Mouse (Mus musculus) lung, embryonic 16.5 days (tissue): ENCODE data around the gene Prss48. TPM values are rescaled to one million over a fixed set of nuclear protein-coding genes. Genes with fewer than 3 reads are reported as not detected.

ENCODE experiments used
- ATAC-seq: fragments of 200-750 bp; cut with Nextera tagmentation; 2 replicates; pipeline ENCODE4 v1.8.0; 2017; ENCODE audit warnings: low read depth, mild to moderate bottlenecking, moderate library complexity
- H3K27ac ChIP-seq: fragments of 300-500 bp; sonication (generic); 2 replicates; pipeline ENCODE4 v1.5.1; 2014; ENCODE audit warnings: mild to moderate bottlenecking, control low read depth, low read length
- H3K27me3 ChIP-seq: fragments of 300-500 bp; sonication (generic); 2 replicates; pipeline ENCODE4 v1.6.1; 2014; ENCODE audit warnings: low read depth, low read length, mixed read lengths; ENCODE audit not compliant: control insufficient read depth, insufficient read depth
- H3K36me3 ChIP-seq: fragments of 300-500 bp; sonication (generic); 2 replicates; pipeline ENCODE4 v1.6.1; 2014; ENCODE audit warnings: low read length; ENCODE audit not compliant: control insufficient read depth, insufficient read depth
- H3K4me1 ChIP-seq: fragments of 300-500 bp; sonication (generic); replicated peaks from 2 replicates; pipeline ENCODE4 v1.6.1; 2014; ENCODE audit warnings: low read length, mixed read lengths; ENCODE audit not compliant: control insufficient read depth, insufficient read depth
- H3K4me2 ChIP-seq: fragments of 300-500 bp; sonication (generic); 2 replicates; pipeline ENCODE4 v1.6.1; 2014; ENCODE audit warnings: low read depth, low read length, control low read depth
- H3K4me3 ChIP-seq: fragments of 300-500 bp; sonication (generic); 2 replicates; pipeline ENCODE4 v1.5.1; 2014; ENCODE audit warnings: mild to moderate bottlenecking, low read length, control low read depth
- H3K9ac ChIP-seq: fragments of 300-500 bp; sonication (generic); 2 replicates; pipeline ENCODE4 v1.6.1; 2014; ENCODE audit warnings: low read length, control low read depth
- H3K9me3 ChIP-seq: fragments of 300-500 bp; sonication (generic); 2 replicates; pipeline ENCODE4 v1.6.1; 2016; ENCODE audit warnings: low read length; ENCODE audit not compliant: control insufficient read depth
- WGBS: fragments of 180-500 bp; shearing (Covaris S2); extraction: QIAGEN DNeasy Blood & Tissue Kit; methylation state at CpG from one replicate; pipeline ENCODE4 v1.1.7; 2014; 5-methylcytosine and 5-hydroxymethylcytosine counted together
- polyA plus RNA-seq: library from polyadenylated mRNA; unstranded; fragments of >200 nt; fragmentation: Nextera tagmentation; extraction: Ambion mirVana; gene quantifications from 2 replicates; pipeline ENCODE4 v1.2.1, GENCODE M21; 2015

Prss48 gene
- polyA plus RNA-seq, 1 experiment from 2014 or later = 0.16 TPM

GRCm38 (mm10) chr3:85969040-85969439, 33.3 kb downstream of the Prss48 start:
- Histone ChIP-seq H3K4me3 (no peak overlapping the region), H3K9me3 (no peaks in the 10 kb centered on the region), H3K4me2 (no peak overlapping the region), H3K9ac (no peak overlapping the region), H3K27ac (no peak overlapping the region), H3K4me1 (peaks cover 27% of the 10 kb centered on the region), H3K27me3 (no peaks in the 10 kb centered on the region), H3K36me3 (no peaks in the 10 kb centered on the region)
- ATAC-seq = no peak
- 87% methylated on average over 8 of the region's 8 CpGs for WGBS

- Histone ChIP-seq H3K4me3 (no peak overlapping the region), H3K27ac (peak overlapping the region; percentile 12; the same call in 1 of the 2 replicates), H3K4me1 (peaks cover 16% of the 10 kb centered on the region), H3K9me3 (peaks cover 7% of the 10 kb centered on the region), H3K36me3 (no peaks in the 10 kb centered on the region), H3K9ac (no peak overlapping the region), H3K4me2 (no peak overlapping the region), H3K27me3 (no peaks in the 10 kb centered on the region)
- no peak for ATAC-seq
- WGBS = 67% methylated on average over 4 of the region's 4 CpGs
Measured at GRCm38 (mm10) chr3:85965479-85965878, 36.8 kb downstream of the Prss48 start.

- H3K9me3 ChIP-seq = peaks cover 7% of the 10 kb centered on the region
- 11% methylated on average over 5 of the region's 5 CpGs for WGBS
- H3K4me2 ChIP-seq = no peak overlapping the region
- peak overlapping the region; percentile 61 for H3K27ac ChIP-seq
- peak; percentile 95 for ATAC-seq
- H3K4me3 ChIP-seq = no peak overlapping the region
- no peak overlapping the region for H3K9ac ChIP-seq
- peaks cover 6% of the 10 kb centered on the region for H3K4me1 ChIP-seq
- no peaks in the 10 kb centered on the region for H3K36me3 ChIP-seq
- H3K27me3 ChIP-seq = no peaks in the 10 kb centered on the region
Measured at GRCm38 (mm10) chr3:85961134-85961533, 41.2 kb downstream of the Prss48 start.

- H3K9me3 ChIP-seq = peaks cover 7% of the 10 kb centered on the region
- no peaks in the 10 kb centered on the region for H3K27me3 ChIP-seq
- H3K9ac ChIP-seq = no peak overlapping the region
- ATAC-seq = no peak
- peaks cover 6% of the 10 kb centered on the region for H3K4me1 ChIP-seq
- no peaks in the 10 kb centered on the region for H3K36me3 ChIP-seq
- H3K27ac ChIP-seq = no peak overlapping the region
- no peak overlapping the region for H3K4me2 ChIP-seq
- no peak overlapping the region for H3K4me3 ChIP-seq
- WGBS = 100% methylated on average over 1 of the region's 1 CpGs
Measured at GRCm38 (mm10) chr3:85959669-85960068, 42.6 kb downstream of the Prss48 start.

GRCm38 (mm10) chr3:85955704-85956103, 46.6 kb downstream of the Prss48 start:
- H3K4me3 ChIP-seq = no peak overlapping the region
- H3K9ac ChIP-seq = no peak overlapping the region
- H3K4me2 ChIP-seq = no peak overlapping the region
- H3K4me1 ChIP-seq = no peaks in the 10 kb centered on the region
- H3K36me3 ChIP-seq = no peaks in the 10 kb centered on the region
- H3K9me3 ChIP-seq = no peaks in the 10 kb centered on the region
- no peak for ATAC-seq
- no peaks in the 10 kb centered on the region for H3K27me3 ChIP-seq
- WGBS = 82% methylated on average over 5 of the region's 5 CpGs
- H3K27ac ChIP-seq = no peak overlapping the region

GRCm38 (mm10) chr3:85955269-85955668, 47.0 kb downstream of the Prss48 start:
- ATAC-seq = no peak

GRCm38 (mm10) chr3:85952696-85953283, 49.5 kb downstream of the Prss48 start:
- no peak overlapping the region for H3K4me3 ChIP-seq
- no peak overlapping the region for H3K27ac ChIP-seq
- H3K27me3 ChIP-seq = no peaks in the 10 kb centered on the region
- H3K4me1 ChIP-seq = no peaks in the 10 kb centered on the region
- no peaks in the 10 kb centered on the region for H3K36me3 ChIP-seq
- ATAC-seq = no peak
- H3K9me3 ChIP-seq = no peaks in the 10 kb centered on the region
- no peak overlapping the region for H3K4me2 ChIP-seq
- WGBS = 77% methylated on average over 10 of the region's 10 CpGs
- H3K9ac ChIP-seq = no peak overlapping the region

More at GRCm38 (mm10) chr3:85955269-85955668, 47.0 kb downstream of the Prss48 start:
- 88% methylated on average over 9 of the region's 9 CpGs for WGBS
- Histone ChIP-seq H3K27ac (no peak overlapping the region), H3K4me1 (no peaks in the 10 kb centered on the region), H3K4me2 (no peak overlapping the region), H3K27me3 (no peaks in the 10 kb centered on the region), H3K9ac (no peak overlapping the region), H3K4me3 (no peak overlapping the region), H3K36me3 (no peaks in the 10 kb centered on the region), H3K9me3 (no peaks in the 10 kb centered on the region)

- no peak for ATAC-seq
- WGBS = 86% methylated on average over 4 of the region's 4 CpGs
Measured at GRCm38 (mm10) chr3:85950914-85951313, 51.4 kb downstream of the Prss48 start.

More at GRCm38 (mm10) chr3:85950914-85951313, 51.4 kb downstream of the Prss48 start:
- no peaks in the 10 kb centered on the region for H3K27me3 ChIP-seq
- no peaks in the 10 kb centered on the region for H3K36me3 ChIP-seq
- no peak overlapping the region for H3K27ac ChIP-seq
- H3K4me2 ChIP-seq = no peak overlapping the region
- no peak overlapping the region for H3K4me3 ChIP-seq
- no peak overlapping the region for H3K9ac ChIP-seq
- no peaks in the 10 kb centered on the region for H3K4me1 ChIP-seq
- no peaks in the 10 kb centered on the region for H3K9me3 ChIP-seq
